Mouse (Mus musculus): ENCODE results near the gene Cdk17. TPM values are rescaled to one million over a fixed set of nuclear protein-coding genes. Genes with fewer than 3 reads are reported as not detected.

Gene Cdk17
- polyA plus RNA-seq, 1 experiment from 2014 or later, result 8.2 TPM

DNA sequence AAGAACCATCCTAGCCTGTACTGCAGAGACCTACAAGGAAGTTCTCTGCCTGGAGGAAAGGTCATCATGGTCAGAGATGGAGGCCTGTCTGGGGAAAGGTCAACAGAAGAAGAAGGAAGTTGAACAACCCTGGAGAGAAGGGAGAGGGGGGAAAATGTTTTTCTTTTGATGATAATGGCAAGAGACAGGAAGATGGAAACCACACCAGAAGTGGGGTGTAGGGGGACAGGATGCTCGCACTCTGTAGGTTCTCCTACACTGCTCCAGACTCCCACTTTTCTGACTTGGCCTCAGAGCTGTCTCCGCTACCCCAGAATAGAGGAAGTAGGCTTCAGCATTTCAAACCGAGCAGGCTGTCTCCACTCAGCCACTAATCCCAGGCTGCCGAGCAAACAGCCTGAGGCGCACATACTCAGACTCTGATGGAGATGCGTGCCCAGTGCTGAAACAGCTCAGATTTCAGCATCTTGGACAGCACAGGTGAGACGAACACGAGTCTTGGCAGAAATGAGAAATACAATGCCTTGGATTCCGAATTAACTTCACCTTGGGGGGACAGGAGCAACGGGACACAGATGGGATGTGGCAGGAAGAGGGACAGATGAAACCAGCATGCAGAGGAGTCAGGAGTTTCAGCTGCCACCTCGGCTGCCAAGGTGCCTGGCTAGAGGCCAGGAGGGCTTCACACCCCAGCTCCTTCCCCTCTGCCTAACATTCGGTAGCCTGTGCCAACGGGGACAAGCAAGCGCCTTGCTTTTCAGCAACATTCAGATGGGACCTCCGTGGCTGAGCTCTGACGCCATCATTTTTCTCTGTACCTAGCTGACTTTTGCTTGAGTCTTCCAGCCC, 100.7 kb downstream of the Cdk17 start:
- Histone ChIP-seq H3K9ac (ENCODE audit: low read length) (peak overlapping the region; percentile 31), H3K36me3 (ENCODE audit: control insufficient read depth, insufficient read depth, low read length) (peaks cover 6% of the 10 kb centered on the region; the same call in 1 of the 2 replicates), H3K27ac (replicated peaks) (peak overlapping the region; percentile 84), H3K4me3 (ENCODE audit: low read depth, low read length) (peak overlapping the region; percentile 8; the same call in 1 of the 2 replicates), H3K4me2 (replicated peaks; ENCODE audit: low read depth) (peak overlapping the region; percentile 42), H3K27me3 (ENCODE audit: control insufficient read depth, insufficient read depth, low read length) (no peaks in the 10 kb centered on the region), H3K9me3 (ENCODE audit: control insufficient read depth, low read length) (no peaks in the 10 kb centered on the region), H3K4me1 (replicated peaks; ENCODE audit: control insufficient read depth, insufficient read depth) (peaks cover 9% of the 10 kb centered on the region)
- WGBS, result 19% methylated on average over 16 of the region's 16 CpGs
- ATAC-seq (ENCODE audit: low FRiP score, low TSS enrichment) (peak; percentile 71), DNase-seq (ENCODE audit: low spot score) (peak; percentile 59)
- TF ChIP-seq EP300 (optimal IDR thresholded peaks at IDR 0.05), result no peak
- no peak for TF ChIP-seq CTCF (IDR thresholded peaks at IDR 0.05; ENCODE audit: low read depth)

DNA sequence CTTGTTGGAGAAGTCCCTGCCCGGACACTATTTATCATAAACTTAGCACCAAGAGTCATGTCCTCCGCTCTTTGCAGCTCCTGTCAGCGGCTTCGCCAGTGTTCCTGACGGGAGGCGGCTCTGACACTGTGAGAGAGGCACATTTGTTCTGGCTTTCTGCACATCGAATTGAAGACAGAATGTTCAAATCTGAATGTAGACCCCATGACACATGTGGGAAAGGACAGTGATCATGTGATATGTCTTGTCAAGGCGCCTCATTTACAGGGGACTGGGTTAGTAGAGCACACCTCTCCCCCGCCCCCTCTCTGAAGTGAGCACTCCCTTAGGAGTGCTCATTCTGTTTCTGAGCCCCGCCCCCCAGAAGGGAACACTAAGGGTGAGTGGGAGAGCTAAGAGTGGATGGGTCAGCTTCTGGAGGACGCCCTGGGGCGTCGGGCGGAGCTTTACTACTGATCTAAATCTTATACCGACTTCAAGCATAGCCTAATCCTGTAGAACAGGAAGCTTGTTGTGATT, 101.4 kb downstream of the Cdk17 start:
- TF ChIP-seq EP300 (optimal IDR thresholded peaks at IDR 0.05) (no peak), CTCF (IDR thresholded peaks at IDR 0.05; ENCODE audit: low read depth) (no peak)
- peak overlapping the region; percentile 31 for H3K9ac ChIP-seq (ENCODE audit: low read length)
- peak; percentile 69 for DNase-seq (ENCODE audit: low spot score)
- H3K27ac ChIP-seq (replicated peaks), result peak overlapping the region; percentile 84
- H3K36me3 ChIP-seq (ENCODE audit: control insufficient read depth, insufficient read depth, low read length), result peaks cover 6% of the 10 kb centered on the region; the same call in 1 of the 2 replicates
- H3K4me1 ChIP-seq (replicated peaks; ENCODE audit: control insufficient read depth, insufficient read depth), result peaks cover 9% of the 10 kb centered on the region
- peak overlapping the region; percentile 42 for H3K4me2 ChIP-seq (replicated peaks; ENCODE audit: low read depth)
- WGBS, result 16% methylated on average over 15 of the region's 15 CpGs
- H3K4me3 ChIP-seq (ENCODE audit: low read depth, low read length), result peak overlapping the region; percentile 8; the same call in 1 of the 2 replicates
- peak; percentile 85 for ATAC-seq (ENCODE audit: low FRiP score, low TSS enrichment)
- H3K27me3 ChIP-seq (ENCODE audit: control insufficient read depth, insufficient read depth, low read length), result no peaks in the 10 kb centered on the region
- no peaks in the 10 kb centered on the region for H3K9me3 ChIP-seq (ENCODE audit: control insufficient read depth, low read length)

- no peak for ATAC-seq (ENCODE audit: low FRiP score, low TSS enrichment)
- Histone ChIP-seq H3K27ac (replicated peaks) (no peak overlapping the region), H3K36me3 (ENCODE audit: control insufficient read depth, insufficient read depth, low read length) (peaks cover 6% of the 10 kb centered on the region; the same call in 1 of the 2 replicates), H3K27me3 (ENCODE audit: control insufficient read depth, insufficient read depth, low read length) (no peaks in the 10 kb centered on the region), H3K9me3 (ENCODE audit: control insufficient read depth, low read length) (no peaks in the 10 kb centered on the region), H3K4me3 (ENCODE audit: low read depth, low read length) (no peak overlapping the region), H3K4me2 (replicated peaks; ENCODE audit: low read depth) (no peak overlapping the region), H3K4me1 (replicated peaks; ENCODE audit: control insufficient read depth, insufficient read depth) (peaks cover 9% of the 10 kb centered on the region), H3K9ac (ENCODE audit: low read length) (no peak overlapping the region)
- TF ChIP-seq CTCF (IDR thresholded peaks at IDR 0.05; ENCODE audit: low read depth) (no peak), EP300 (optimal IDR thresholded peaks at IDR 0.05) (no peak)
- WGBS, result 67% methylated on average over 8 of the region's 8 CpGs
- no peak for DNase-seq (ENCODE audit: low spot score)
Measured at GRCm38 (mm10) chr10:93263431-93263830, 102.8 kb downstream of the Cdk17 start.

DNA sequence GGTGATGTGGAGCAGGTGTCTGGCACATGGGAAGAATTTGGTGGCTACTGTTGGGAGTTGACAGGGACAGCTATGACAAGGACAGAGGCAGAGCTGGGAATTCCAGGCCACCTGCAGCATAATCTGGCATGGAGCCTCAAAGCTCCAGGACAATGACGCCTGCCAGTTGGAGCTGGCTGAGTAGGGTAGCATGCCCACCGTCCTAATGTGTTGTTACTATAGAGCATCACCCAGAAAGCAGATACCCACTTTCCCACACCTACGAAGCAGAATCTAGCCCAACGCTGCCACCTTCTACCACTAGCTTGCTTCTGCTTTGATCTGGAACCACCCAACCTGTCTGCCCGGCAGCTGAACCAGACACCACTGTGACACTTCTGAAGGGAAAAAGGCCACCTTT, 103.3 kb downstream of the Cdk17 start:
- WGBS, result 76% methylated on average over 5 of the region's 5 CpGs

GRCm38 (mm10) chr10:93265833-93266232, 105.2 kb downstream of the Cdk17 start:
- H3K4me1 ChIP-seq (replicated peaks; ENCODE audit: control insufficient read depth, insufficient read depth), result peaks cover 9% of the 10 kb centered on the region
- WGBS, result 83% methylated on average over 9 of the region's 9 CpGs
- TF ChIP-seq CTCF (IDR thresholded peaks at IDR 0.05; ENCODE audit: low read depth) (no peak), EP300 (optimal IDR thresholded peaks at IDR 0.05) (no peak)
- no peaks in the 10 kb centered on the region for H3K27me3 ChIP-seq (ENCODE audit: control insufficient read depth, insufficient read depth, low read length)
- no peak overlapping the region for H3K27ac ChIP-seq (replicated peaks)
- H3K4me3 ChIP-seq (ENCODE audit: low read depth, low read length), result no peak overlapping the region
- no peak overlapping the region for H3K9ac ChIP-seq (ENCODE audit: low read length)
- DNase-seq (ENCODE audit: low spot score) (no peak), ATAC-seq (ENCODE audit: low FRiP score, low TSS enrichment) (no peak)
- peaks cover 6% of the 10 kb centered on the region; the same call in 1 of the 2 replicates for H3K36me3 ChIP-seq (ENCODE audit: control insufficient read depth, insufficient read depth, low read length)
- H3K9me3 ChIP-seq (ENCODE audit: control insufficient read depth, low read length), result no peaks in the 10 kb centered on the region
- H3K4me2 ChIP-seq (replicated peaks; ENCODE audit: low read depth), result no peak overlapping the region

More for the DNA sequence above, 103.3 kb downstream of the Cdk17 start:
- peaks cover 6% of the 10 kb centered on the region; the same call in 1 of the 2 replicates for H3K36me3 ChIP-seq (ENCODE audit: control insufficient read depth, insufficient read depth, low read length)
- TF ChIP-seq CTCF (IDR thresholded peaks at IDR 0.05; ENCODE audit: low read depth) (no peak), EP300 (optimal IDR thresholded peaks at IDR 0.05) (no peak)
- no peak overlapping the region for H3K4me2 ChIP-seq (replicated peaks; ENCODE audit: low read depth)
- H3K4me1 ChIP-seq (replicated peaks; ENCODE audit: control insufficient read depth, insufficient read depth), result peaks cover 9% of the 10 kb centered on the region
- H3K4me3 ChIP-seq (ENCODE audit: low read depth, low read length), result no peak overlapping the region
- H3K27me3 ChIP-seq (ENCODE audit: control insufficient read depth, insufficient read depth, low read length), result no peaks in the 10 kb centered on the region
- ATAC-seq (ENCODE audit: low FRiP score, low TSS enrichment), result no peak
- H3K9ac ChIP-seq (ENCODE audit: low read length), result no peak overlapping the region
- no peaks in the 10 kb centered on the region for H3K9me3 ChIP-seq (ENCODE audit: control insufficient read depth, low read length)
- no peak for DNase-seq (ENCODE audit: low spot score)
- no peak overlapping the region for H3K27ac ChIP-seq (replicated peaks)

GRCm38 (mm10) chr10:93266521-93266920, 105.8 kb downstream of the Cdk17 start:
- Histone ChIP-seq H3K36me3 (ENCODE audit: control insufficient read depth, insufficient read depth, low read length) (peaks cover 6% of the 10 kb centered on the region; the same call in 1 of the 2 replicates), H3K9me3 (ENCODE audit: control insufficient read depth, low read length) (no peaks in the 10 kb centered on the region), H3K27me3 (ENCODE audit: control insufficient read depth, insufficient read depth, low read length) (no peaks in the 10 kb centered on the region), H3K4me2 (replicated peaks; ENCODE audit: low read depth) (no peak overlapping the region), H3K4me3 (ENCODE audit: low read depth, low read length) (no peak overlapping the region), H3K9ac (ENCODE audit: low read length) (no peak overlapping the region), H3K27ac (replicated peaks) (no peak overlapping the region), H3K4me1 (replicated peaks; ENCODE audit: control insufficient read depth, insufficient read depth) (peaks cover 8% of the 10 kb centered on the region)
- DNase-seq (ENCODE audit: low spot score) (no peak), ATAC-seq (ENCODE audit: low FRiP score, low TSS enrichment) (no peak)
- TF ChIP-seq EP300 (optimal IDR thresholded peaks at IDR 0.05) (no peak), CTCF (IDR thresholded peaks at IDR 0.05; ENCODE audit: low read depth) (no peak)
- 88% methylated on average over 7 of the region's 7 CpGs for WGBS

Measured in stomach, postnatal 0 days (tissue).